In the genomic region with DNA sequence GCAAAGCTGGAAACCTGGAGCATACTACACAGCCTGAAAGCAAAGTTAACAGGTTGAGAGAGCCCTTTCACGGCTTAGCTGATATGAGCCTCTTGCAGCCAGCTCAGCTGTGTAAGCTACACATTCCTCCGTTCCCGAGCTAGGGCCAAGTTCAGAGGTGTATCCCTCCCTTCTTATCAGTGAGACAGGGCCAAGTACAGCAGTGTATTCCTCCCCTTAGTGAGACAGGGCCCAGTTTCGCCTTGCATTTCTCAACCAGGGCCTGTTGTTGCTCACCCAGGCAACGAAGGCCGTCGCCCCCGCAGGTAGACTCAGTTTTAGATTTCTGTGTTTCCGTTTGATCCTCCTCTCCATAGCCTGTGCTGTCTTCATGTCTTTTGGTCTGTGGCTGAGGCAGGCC, we compare ENCODE assay signal across 13 mouse cellular contexts.
"Had no signal": no experiment of that assay in that cellular context is flagged by ENCODE, and none has a peak within 500 bp of the region (broad histone marks: within the 10 kb centered on the region; RNA-seq: fewer than 3 reads in every experiment).

No protein-coding gene starts in this region.

- H3K9ac ChIP-seq: limb, embryonic 12.5 days; liver, embryonic 13.5 days; liver, postnatal 0 days; neural tube, embryonic 15.5 days had no signal

- H3K9me3 ChIP-seq: limb, embryonic 12.5 days; liver, embryonic 13.5 days; midbrain, embryonic 10.5 days; neural tube, embryonic 15.5 days had no signal

- H3K4me1 ChIP-seq: limb, embryonic 12.5 days; liver, embryonic 13.5 days; midbrain, embryonic 10.5 days; neural tube, embryonic 15.5 days had no signal

- H3K27ac ChIP-seq: kidney, postnatal 0 days; limb, embryonic 12.5 days; liver, embryonic 13.5 days; midbrain, embryonic 10.5 days; neural tube, embryonic 15.5 days had no signal

- DNase-seq: kidney, adult 8-10 months; kidney, postnatal 36 days; liver; liver, embryonic 13.5 days; liver, postnatal 0 days; midbrain, embryonic 14.5 days; spleen, adult 18-20 months had no signal

- H3K27me3 ChIP-seq: limb, embryonic 12.5 days; liver, embryonic 13.5 days; neural tube, embryonic 15.5 days had no signal

- H3K36me3 ChIP-seq: limb, embryonic 12.5 days; liver, embryonic 13.5 days; midbrain, embryonic 10.5 days; neural tube, embryonic 15.5 days had no signal

- H3K4me2 ChIP-seq: limb, embryonic 12.5 days; liver, embryonic 13.5 days; neural tube, embryonic 15.5 days had no signal

- H3K4me3 ChIP-seq: limb, embryonic 12.5 days; liver, embryonic 13.5 days; midbrain, embryonic 10.5 days; myocyte; neural tube, embryonic 15.5 days had no signal

- ATAC-seq: inflammation-experienced regulatory T-cells, adult 6 months; liver, postnatal 0 days had no signal
